Mouse (Mus musculus) hindbrain, embryonic 10.5 days (tissue): ENCODE results near the gene Akap2. TPM values are rescaled to one million over a fixed set of nuclear protein-coding genes. Genes with fewer than 3 reads are reported as not detected.

Experiments
- DNase-seq: peaks from one replicate; pipeline ENCODE4 v3.0.0-alpha.2; 2017; ENCODE audit warnings: low spot score
- H3K27ac ChIP-seq: fragments of 300-500 bp; sonication (generic); 2 replicates; pipeline ENCODE4 v1.5.1; 2016; ENCODE audit warnings: mild to moderate bottlenecking, moderate library complexity
- H3K27me3 ChIP-seq: fragments of 300-500 bp; sonication (generic); 2 replicates; pipeline ENCODE4 v1.6.1; 2016; ENCODE audit warnings: mild to moderate bottlenecking; ENCODE audit not compliant: poor library complexity, insufficient read depth, severe bottlenecking
- H3K36me3 ChIP-seq: fragments of 300-500 bp; sonication (generic); 2 replicates; pipeline ENCODE4 v1.6.1; 2016; ENCODE audit warnings: mild to moderate bottlenecking, moderate library complexity
- H3K4me1 ChIP-seq: fragments of 300-500 bp; sonication (generic); replicated peaks from 2 replicates; pipeline ENCODE4 v1.6.1; 2016; ENCODE audit warnings: mild to moderate bottlenecking
- H3K4me3 ChIP-seq: fragments of 300-500 bp; sonication (generic); 2 replicates; pipeline ENCODE4 v1.5.1; 2016; ENCODE audit warnings: mild to moderate bottlenecking, moderate library complexity
- H3K9me3 ChIP-seq: fragments of 300-500 bp; sonication (generic); 2 replicates; pipeline ENCODE4 v1.6.1; 2016; ENCODE audit warnings: mild to moderate bottlenecking, moderate library complexity
- WGBS: fragments of 180-500 bp; shearing (Covaris S2); methylation state at CpG from one replicate; pipeline ENCODE4 v1.1.7; 2016; 5-methylcytosine and 5-hydroxymethylcytosine counted together
- polyA plus RNA-seq: library from polyadenylated mRNA; unstranded; fragments of >200 nt; fragmentation: Nextera tagmentation; extraction: Ambion mirVana; gene quantifications from 2 replicates; pipeline ENCODE4 v1.2.1, GENCODE M21; 2016

Akap2 gene
- polyA plus RNA-seq, 1 experiment from 2014 or later, result 30.2 TPM

- no peak overlapping the region for H3K4me3 ChIP-seq
- peaks cover 27% of the 10 kb centered on the region for H3K27me3 ChIP-seq
- H3K4me1 ChIP-seq, result peaks cover 40% of the 10 kb centered on the region
- WGBS, result 20% methylated on average over 8 of the region's 8 CpGs
- H3K27ac ChIP-seq, result no peak overlapping the region
- peak; percentile 30 for DNase-seq
- no peaks in the 10 kb centered on the region for H3K9me3 ChIP-seq
- no peaks in the 10 kb centered on the region for H3K36me3 ChIP-seq
Observed at GRCm38 (mm10) chr4:57919494-57920423, 202.3 kb downstream of the Akap2 start.

GRCm38 (mm10) chr4:57920522-57920921 is 203.1 kb downstream of the Akap2 start:
- Histone ChIP-seq H3K4me1 (peaks cover 36% of the 10 kb centered on the region), H3K27ac (no peak overlapping the region), H3K4me3 (no peak overlapping the region), H3K9me3 (no peaks in the 10 kb centered on the region), H3K27me3 (peaks cover 19% of the 10 kb centered on the region), H3K36me3 (no peaks in the 10 kb centered on the region)
- no peak for DNase-seq
- WGBS, result 51% methylated on average over 1 of the region's 1 CpGs

GRCm38 (mm10) chr4:57922171-57922570 is 204.7 kb downstream of the Akap2 start:
- no peak overlapping the region for H3K4me3 ChIP-seq
- DNase-seq, result peak; percentile 24
- H3K36me3 ChIP-seq, result no peaks in the 10 kb centered on the region
- peaks cover 26% of the 10 kb centered on the region for H3K4me1 ChIP-seq
- H3K27me3 ChIP-seq, result peaks cover 6% of the 10 kb centered on the region
- H3K27ac ChIP-seq, result 0 out of 2 replicates have a peak overlapping the region, but pooled peaks have one; percentile 18
- no peaks in the 10 kb centered on the region for H3K9me3 ChIP-seq
- 34% methylated on average over 5 of the region's 5 CpGs for WGBS

- Histone ChIP-seq H3K4me3 (no peak overlapping the region), H3K4me1 (peaks cover 23% of the 10 kb centered on the region), H3K9me3 (no peaks in the 10 kb centered on the region), H3K36me3 (no peaks in the 10 kb centered on the region), H3K27me3 (no peaks in the 10 kb centered on the region), H3K27ac (no peak overlapping the region)
- WGBS, result 80% methylated on average over 6 of the region's 6 CpGs
- no peak for DNase-seq
Observed at GRCm38 (mm10) chr4:57924556-57925071, 207.2 kb downstream of the Akap2 start.

GRCm38 (mm10) chr4:57927464-57928205 is 210.2 kb downstream of the Akap2 start:
- Histone ChIP-seq H3K27me3 (no peaks in the 10 kb centered on the region), H3K9me3 (peaks cover 5% of the 10 kb centered on the region; the same call in 1 of the 2 replicates), H3K4me1 (peaks cover under 1% of the 10 kb centered on the region), H3K27ac (no peak overlapping the region), H3K4me3 (no peak overlapping the region), H3K36me3 (no peaks in the 10 kb centered on the region)
- no peak for DNase-seq
- 28% methylated on average over 3 of the region's 3 CpGs for WGBS

- no peak for DNase-seq
- H3K4me3 ChIP-seq, result no peak overlapping the region
- H3K9me3 ChIP-seq, result peaks cover 8% of the 10 kb centered on the region; the same call in 1 of the 2 replicates
- H3K27me3 ChIP-seq, result no peaks in the 10 kb centered on the region
- no peak overlapping the region for H3K27ac ChIP-seq
- no peaks in the 10 kb centered on the region for H3K4me1 ChIP-seq
- 82% methylated on average over 5 of the region's 5 CpGs for WGBS
- H3K36me3 ChIP-seq, result no peaks in the 10 kb centered on the region
Observed at GRCm38 (mm10) chr4:57930559-57931170, 213.2 kb downstream of the Akap2 start.

- 0 out of 2 replicates have a peak, but pooled peaks cover 3% of the 10 kb centered on the region for H3K4me1 ChIP-seq
- DNase-seq, result no peak
- whole genome bisulfite sequencing, result 78% methylated on average over 5 of the region's 5 CpGs
Observed at GRCm38 (mm10) chr4:57934181-57934580, 216.7 kb downstream of the Akap2 start.

GRCm38 (mm10) chr4:57937292-57937691 is 219.8 kb downstream of the Akap2 start:
- H3K9me3 ChIP-seq, result peaks cover 7% of the 10 kb centered on the region; the same call in 1 of the 2 replicates
- no peak overlapping the region for H3K27ac ChIP-seq
- peaks cover 6% of the 10 kb centered on the region for H3K36me3 ChIP-seq
- H3K27me3 ChIP-seq, result no peaks in the 10 kb centered on the region
- 89% methylated on average over 6 of the region's 6 CpGs for WGBS
- 0 out of 2 replicates have a peak, but pooled peaks cover 3% of the 10 kb centered on the region for H3K4me1 ChIP-seq
- no peak for DNase-seq
- no peak overlapping the region for H3K4me3 ChIP-seq

More at GRCm38 (mm10) chr4:57934181-57934580, 216.7 kb downstream of the Akap2 start:
- no peak overlapping the region for H3K4me3 ChIP-seq
- H3K36me3 ChIP-seq, result no peaks in the 10 kb centered on the region
- peaks cover 8% of the 10 kb centered on the region; the same call in 1 of the 2 replicates for H3K9me3 ChIP-seq
- no peaks in the 10 kb centered on the region for H3K27me3 ChIP-seq
- no peak overlapping the region for H3K27ac ChIP-seq

- WGBS, result 93% methylated on average over 4 of the region's 4 CpGs
- H3K4me1 ChIP-seq, result 0 out of 2 replicates have a peak, but pooled peaks cover 3% of the 10 kb centered on the region
- DNase-seq, result no peak
Observed at GRCm38 (mm10) chr4:57940631-57941030, 223.2 kb downstream of the Akap2 start.

GRCm38 (mm10) chr4:57942892-57943291 is 225.4 kb downstream of the Akap2 start:
- Histone ChIP-seq H3K27me3 (no peaks in the 10 kb centered on the region), H3K27ac (no peak overlapping the region), H3K9me3 (no peaks in the 10 kb centered on the region), H3K36me3 (peaks cover 62% of the 10 kb centered on the region), H3K4me1 (no peaks in the 10 kb centered on the region), H3K4me3 (no peak overlapping the region)
- 96% methylated on average over 2 of the region's 2 CpGs for WGBS
- no peak for DNase-seq

More at GRCm38 (mm10) chr4:57940631-57941030, 223.2 kb downstream of the Akap2 start:
- H3K4me3 ChIP-seq, result no peak overlapping the region
- no peaks in the 10 kb centered on the region for H3K9me3 ChIP-seq
- peaks cover 40% of the 10 kb centered on the region for H3K36me3 ChIP-seq
- no peak overlapping the region for H3K27ac ChIP-seq
- no peaks in the 10 kb centered on the region for H3K27me3 ChIP-seq
